Mouse (Mus musculus): Measurements from ENCODE around the gene A530032D15Rik. TPM values are rescaled to one million over a fixed set of nuclear protein-coding genes. Genes with fewer than 3 reads are reported as not detected.

A530032D15Rik gene
- total RNA-seq (2023) = 4.9 TPM

DNA sequence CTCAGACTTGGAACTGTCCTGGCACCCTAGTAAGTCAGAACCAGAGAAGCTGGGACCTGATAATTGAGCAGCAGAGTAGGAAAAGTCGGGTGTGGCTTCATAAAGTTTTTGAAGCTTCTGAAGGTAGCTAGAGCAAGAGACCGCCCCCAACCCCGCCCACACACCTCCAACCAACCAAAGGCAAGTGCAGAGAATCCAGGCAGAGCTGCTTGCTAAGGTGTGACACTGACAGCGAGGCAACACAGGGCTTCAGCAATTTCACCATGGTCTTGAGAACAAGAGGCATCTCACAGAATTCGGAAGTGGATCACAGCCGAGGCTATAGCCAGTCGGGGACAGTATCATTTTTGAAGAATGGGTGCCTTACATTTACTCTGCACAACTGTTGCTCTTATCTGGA, at the start of gene A530032D15Rik:
Gene A530032D15Rik (minus strand): TSS at position 101 of the 400 bp plus-strand sequence.

DNA sequence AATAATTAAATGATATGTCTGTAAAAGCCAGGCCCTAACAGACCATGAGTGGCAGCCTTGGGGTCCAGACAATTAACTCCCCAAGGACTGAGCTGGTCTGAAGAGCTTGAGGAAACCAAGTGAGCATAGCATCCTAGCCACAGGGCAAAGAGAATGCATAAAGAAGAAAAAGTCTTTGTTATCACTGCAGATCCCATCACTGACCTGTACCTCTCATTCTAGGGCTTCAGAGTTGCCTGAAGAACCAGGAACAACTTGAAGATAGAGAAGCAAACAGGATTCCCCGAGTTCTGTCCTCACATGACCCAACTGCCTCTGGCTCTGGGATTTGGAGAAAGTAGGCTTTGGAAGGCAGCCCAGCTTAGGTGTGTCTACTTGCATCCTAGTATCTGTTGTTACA, 9.8 kb downstream of the A530032D15Rik start, which contains the start of gene Gm10553:
Gene Gm10553 (plus strand): TSS at position 301 of the 400 bp plus-strand sequence.

Other genes starting within 250 kb of the A530032D15Rik start
- gene Slc16a14, start 174.7 kb downstream of the A530032D15Rik start, total RNA-seq (2023) = not detected
- gene Gm10553, start 9.7 kb downstream of the A530032D15Rik start, total RNA-seq (2023) = not detected
- 20.0 TPM for gene C130026I21Rik, start 160.7 kb upstream of the A530032D15Rik start, total RNA-seq (2023)